Mouse (Mus musculus) monocyte, adult 2 months (primary cell): ENCODE results near the gene Pomgnt2.

Experiments used
- DNase-seq, 2 experiments: peaks; one replicate each; pipeline ENCODE4 v3.0.0; 2022; ENCODE audit warnings: low spot score in 2 of 2, low read depth in 1 of 2

Gene Pomgnt2

GRCm38 (mm10) chr9:121973207-121973606 lies 23.7 kb downstream of the Pomgnt2 start:
- no peak for DNase-seq

- no peak for DNase-seq
These were observed 27.0 kb downstream of the Pomgnt2 start for GRCm38 (mm10) chr9:121969841-121970381.

GRCm38 (mm10) chr9:121968258-121968657 lies 28.7 kb downstream of the Pomgnt2 start:
- no peak for DNase-seq

- no peak for DNase-seq
These were observed 32.0 kb downstream of the Pomgnt2 start for GRCm38 (mm10) chr9:121964941-121965340.

- DNase-seq: no peak
These were observed 36.8 kb downstream of the Pomgnt2 start for GRCm38 (mm10) chr9:121959966-121960635.

GRCm38 (mm10) chr9:121952596-121952995 lies 44.3 kb downstream of the Pomgnt2 start:
- DNase-seq: no peak

GRCm38 (mm10) chr9:121951114-121951423 lies 45.8 kb downstream of the Pomgnt2 start:
- DNase-seq: no peak

- no peak for DNase-seq
These were observed 46.3 kb downstream of the Pomgnt2 start, which contains the start of gene Fam198a for GRCm38 (mm10) chr9:121950418-121951113. Gene Fam198a (plus strand): TSS chr9:121950988.

- no peak for DNase-seq
These were observed 48.5 kb downstream of the Pomgnt2 start for GRCm38 (mm10) chr9:121948431-121948830.

- DNase-seq: no peak
These were observed 49.1 kb downstream of the Pomgnt2 start for GRCm38 (mm10) chr9:121947784-121948183.

- DNase-seq: no peak
These were observed 53.3 kb downstream of the Pomgnt2 start for GRCm38 (mm10) chr9:121943628-121944027.

- DNase-seq: no peak
These were observed 53.9 kb downstream of the Pomgnt2 start for GRCm38 (mm10) chr9:121943005-121943404.

GRCm38 (mm10) chr9:121937944-121938355 lies 59.0 kb downstream of the Pomgnt2 start:
- DNase-seq: no peak

- DNase-seq: no peak
These were observed 59.5 kb downstream of the Pomgnt2 start for GRCm38 (mm10) chr9:121937451-121937864.

GRCm38 (mm10) chr9:121936952-121937351 lies 60.0 kb downstream of the Pomgnt2 start:
- DNase-seq: no peak

- DNase-seq: no peak
These were observed 62.1 kb downstream of the Pomgnt2 start for GRCm38 (mm10) chr9:121934856-121935255.
